Mouse (Mus musculus) heart, embryonic 13.5 days (tissue): Measurements from ENCODE around the gene Slc39a5. TPM values are rescaled to one million over a fixed set of nuclear protein-coding genes. Genes with fewer than 3 reads are reported as not detected.

Source experiments
- ATAC-seq: fragments of 200-750 bp; cut with Nextera tagmentation; 2 replicates; pipeline ENCODE4 v1.8.0; 2017; ENCODE audit warnings: moderate TSS enrichment; ENCODE audit not compliant: insufficient number of reproducible peaks, low FRiP score, low TSS enrichment; ENCODE audit errors: extremely low read depth
- H3K27ac ChIP-seq: fragments of 300-500 bp; sonication (generic); replicated peaks from 2 replicates; pipeline ENCODE4 v1.5.1; 2015; ENCODE audit warnings: moderate library complexity, mild to moderate bottlenecking, inconsistent platforms
- H3K27me3 ChIP-seq: fragments of 300-500 bp; sonication (generic); replicated peaks from 2 replicates; pipeline ENCODE4 v1.6.1; 2015; ENCODE audit warnings: mild to moderate bottlenecking, inconsistent platforms
- H3K36me3 ChIP-seq: fragments of 300-500 bp; sonication (generic); 2 replicates; pipeline ENCODE4 v1.6.1; 2015; ENCODE audit warnings: mild to moderate bottlenecking, inconsistent platforms
- H3K4me1 ChIP-seq: fragments of 300-500 bp; sonication (generic); 2 replicates; pipeline ENCODE4 v1.6.1; 2015; ENCODE audit warnings: inconsistent platforms
- H3K4me2 ChIP-seq: fragments of 300-500 bp; sonication (generic); 2 replicates; pipeline ENCODE4 v1.6.1; 2015; ENCODE audit warnings: inconsistent platforms, mild to moderate bottlenecking, moderate library complexity
- H3K4me3 ChIP-seq: fragments of 300-500 bp; sonication (generic); 2 replicates; pipeline ENCODE4 v1.5.1; 2015; ENCODE audit warnings: moderate library complexity, mild to moderate bottlenecking, inconsistent platforms
- H3K9ac ChIP-seq: fragments of 300-500 bp; sonication (generic); 2 replicates; pipeline ENCODE4 v1.6.1; 2015; ENCODE audit warnings: inconsistent platforms, mild to moderate bottlenecking, moderate library complexity
- H3K9me3 ChIP-seq: fragments of 300-500 bp; sonication (generic); 2 replicates; pipeline ENCODE4 v1.6.1; 2016; ENCODE audit warnings: inconsistent platforms
- WGBS: fragments of 180-500 bp; shearing (Covaris S2); methylation state at CpG from one replicate; pipeline ENCODE4 v1.1.7; 2015; ENCODE audit warnings: mixed read lengths; 5-methylcytosine and 5-hydroxymethylcytosine counted together
- polyA plus RNA-seq: library from polyadenylated mRNA; unstranded; fragments of >200 nt; fragmentation: Nextera tagmentation; extraction: Ambion mirVana; gene quantifications from 2 replicates; pipeline ENCODE4 v1.2.1, GENCODE M21; 2015

The Slc39a5 gene
- polyA plus RNA-seq, 1 experiment from 2014 or later, result 0.12 TPM

GRCm38 (mm10) chr10:128374393-128374792 lies 26.6 kb downstream of the Slc39a5 start:
- no peaks in the 10 kb centered on the region for H3K9me3 ChIP-seq
- H3K27me3 ChIP-seq, result no peaks in the 10 kb centered on the region
- no peak overlapping the region for H3K4me3 ChIP-seq
- H3K4me1 ChIP-seq, result peaks cover 44% of the 10 kb centered on the region
- WGBS, result 73% methylated on average over 6 of the region's 6 CpGs
- H3K4me2 ChIP-seq, result no peak overlapping the region
- peaks cover 12% of the 10 kb centered on the region for H3K36me3 ChIP-seq
- H3K27ac ChIP-seq, result no peak overlapping the region
- no peak for ATAC-seq
- no peak overlapping the region for H3K9ac ChIP-seq

- 47% methylated on average over 6 of the region's 6 CpGs for WGBS
- H3K4me3 ChIP-seq, result no peak overlapping the region
- H3K4me2 ChIP-seq, result no peak overlapping the region
- no peak for ATAC-seq
- no peaks in the 10 kb centered on the region for H3K9me3 ChIP-seq
- no peak overlapping the region for H3K9ac ChIP-seq
- H3K4me1 ChIP-seq, result peaks cover 36% of the 10 kb centered on the region
- H3K27me3 ChIP-seq, result no peaks in the 10 kb centered on the region
- peak overlapping the region; percentile 80 for H3K27ac ChIP-seq
- no peaks in the 10 kb centered on the region for H3K36me3 ChIP-seq
Observed at GRCm38 (mm10) chr10:128372989-128373748, 27.9 kb downstream of the Slc39a5 start.

- Histone ChIP-seq H3K4me3 (no peak overlapping the region), H3K36me3 (no peaks in the 10 kb centered on the region), H3K9ac (no peak overlapping the region), H3K27ac (no peak overlapping the region), H3K4me2 (no peak overlapping the region), H3K9me3 (no peaks in the 10 kb centered on the region), H3K4me1 (peaks cover 39% of the 10 kb centered on the region), H3K27me3 (no peaks in the 10 kb centered on the region)
- ATAC-seq, result no peak
- 77% methylated on average over 5 of the region's 5 CpGs for WGBS
Observed at GRCm38 (mm10) chr10:128372142-128372541, 28.9 kb downstream of the Slc39a5 start.

- H3K4me2 ChIP-seq, result no peak overlapping the region
- WGBS, result 54% methylated on average over 4 of the region's 4 CpGs
- H3K9ac ChIP-seq, result 0 out of 2 replicates have a peak overlapping the region, but pooled peaks have one; percentile 6
- H3K4me1 ChIP-seq, result peaks cover 32% of the 10 kb centered on the region
- no peak overlapping the region for H3K27ac ChIP-seq
- no peaks in the 10 kb centered on the region for H3K9me3 ChIP-seq
- H3K27me3 ChIP-seq, result no peaks in the 10 kb centered on the region
- H3K36me3 ChIP-seq, result peaks cover 3% of the 10 kb centered on the region
- no peak for ATAC-seq
- no peak overlapping the region for H3K4me3 ChIP-seq
Observed at GRCm38 (mm10) chr10:128370601-128371000, 30.4 kb downstream of the Slc39a5 start.

- Histone ChIP-seq H3K36me3 (peaks cover 9% of the 10 kb centered on the region), H3K4me1 (peaks cover 32% of the 10 kb centered on the region), H3K9me3 (no peaks in the 10 kb centered on the region), H3K27me3 (no peaks in the 10 kb centered on the region), H3K9ac (no peak overlapping the region), H3K4me3 (no peak overlapping the region), H3K4me2 (no peak overlapping the region), H3K27ac (0 out of 2 replicates have a peak overlapping the region, but pooled peaks have one; percentile 93)
- ATAC-seq, result no peak
- 72% methylated on average over 5 of the region's 6 CpGs for WGBS
Observed at GRCm38 (mm10) chr10:128370021-128370420, 31.0 kb downstream of the Slc39a5 start.

- Histone ChIP-seq H3K4me2 (peak overlapping the region; percentile 92), H3K4me3 (peak overlapping the region; percentile 70), H3K9ac (peak overlapping the region; percentile 86), H3K36me3 (peaks cover 13% of the 10 kb centered on the region), H3K9me3 (no peaks in the 10 kb centered on the region), H3K4me1 (peaks cover 32% of the 10 kb centered on the region), H3K27ac (peak overlapping the region; percentile 93), H3K27me3 (no peaks in the 10 kb centered on the region)
- WGBS, result 81% methylated on average over 6 of the region's 6 CpGs
- no peak for ATAC-seq
Observed at GRCm38 (mm10) chr10:128369599-128369998, 31.4 kb downstream of the Slc39a5 start.

GRCm38 (mm10) chr10:128369218-128369543 lies 31.8 kb downstream of the Slc39a5 start:
- Histone ChIP-seq H3K4me1 (peaks cover 32% of the 10 kb centered on the region), H3K9ac (peak overlapping the region; percentile 86), H3K4me3 (peak overlapping the region; percentile 70), H3K4me2 (peak overlapping the region; percentile 92), H3K27me3 (no peaks in the 10 kb centered on the region), H3K9me3 (no peaks in the 10 kb centered on the region), H3K36me3 (peaks cover 17% of the 10 kb centered on the region), H3K27ac (peak overlapping the region; percentile 93)
- no peak; the same call in 1 of the 2 replicates for ATAC-seq
- 7% methylated on average over 9 of the region's 9 CpGs for WGBS

- Histone ChIP-seq H3K4me1 (peaks cover 32% of the 10 kb centered on the region), H3K4me3 (peak within 1 kb of the TSS; percentile 70), H3K27me3 (no peaks in the 10 kb centered on the region), H3K9me3 (no peaks in the 10 kb centered on the region), H3K27ac (peak within 1 kb of the TSS; percentile 93), H3K36me3 (peaks cover 23% of the 10 kb centered on the region), H3K4me2 (peak within 1 kb of the TSS; percentile 92), H3K9ac (peak within 1 kb of the TSS; percentile 86)
- WGBS, result under 1% methylated on average over 87 of the region's 87 CpGs
- peak; percentile 94 for ATAC-seq
Observed at GRCm38 (mm10) chr10:128368402-128369217, 32.4 kb downstream of the Slc39a5 start, which contains the start of gene Coq10a. Gene Coq10a (minus strand): TSS chr10:128368997.

GRCm38 (mm10) chr10:128367899-128368401 lies 33.1 kb downstream of the Slc39a5 start:
- no peak for ATAC-seq
- peak overlapping the region; percentile 86 for H3K9ac ChIP-seq
- peaks cover 25% of the 10 kb centered on the region for H3K4me1 ChIP-seq
- WGBS, result 14% methylated on average over 19 of the region's 19 CpGs
- H3K4me2 ChIP-seq, result peak overlapping the region; percentile 92
- peak overlapping the region; percentile 70 for H3K4me3 ChIP-seq
- no peaks in the 10 kb centered on the region for H3K9me3 ChIP-seq
- H3K36me3 ChIP-seq, result peaks cover 30% of the 10 kb centered on the region
- no peaks in the 10 kb centered on the region for H3K27me3 ChIP-seq
- H3K27ac ChIP-seq, result peak overlapping the region; percentile 93

- Histone ChIP-seq H3K27ac (no peak overlapping the region), H3K4me2 (no peak overlapping the region), H3K9ac (no peak overlapping the region), H3K27me3 (no peaks in the 10 kb centered on the region), H3K36me3 (peaks cover 84% of the 10 kb centered on the region), H3K4me1 (peaks cover 10% of the 10 kb centered on the region), H3K4me3 (no peak overlapping the region), H3K9me3 (no peaks in the 10 kb centered on the region)
- no peak for ATAC-seq
- WGBS, result 44% methylated on average over 3 of the region's 3 CpGs
Observed at GRCm38 (mm10) chr10:128362568-128362967, 38.5 kb downstream of the Slc39a5 start.

- peaks cover 91% of the 10 kb centered on the region for H3K36me3 ChIP-seq
- H3K9me3 ChIP-seq, result no peaks in the 10 kb centered on the region
- ATAC-seq, result no peak
- H3K9ac ChIP-seq, result no peak overlapping the region
- no peaks in the 10 kb centered on the region for H3K27me3 ChIP-seq
- WGBS, result 83% methylated on average over 6 of the region's 6 CpGs
- H3K4me3 ChIP-seq, result no peak overlapping the region
- H3K4me2 ChIP-seq, result no peak overlapping the region
- H3K4me1 ChIP-seq, result 0 out of 2 replicates have a peak, but pooled peaks cover 3% of the 10 kb centered on the region
- H3K27ac ChIP-seq, result no peak overlapping the region
Observed at GRCm38 (mm10) chr10:128361836-128362235, 39.2 kb downstream of the Slc39a5 start.
